ENCODE assay signal across 15 mouse cellular contexts in genomic region chr2:172854136-172854535, GRCm38 (mm10).
DNase-seq lines count a peak whose midpoint lies in the region; ATAC-seq and TF ChIP-seq lines count a peak whose summit lies in the region.
"Had no signal": no experiment of that assay in that cellular context is flagged by ENCODE, and none has a peak within 500 bp of the region (broad histone marks: within the 10 kb centered on the region; RNA-seq: fewer than 3 reads in every experiment).

No protein-coding gene starts in this region.

- no peak overlapping the region for H3K4me2 ChIP-seq in hindbrain, postnatal 0 days (ENCODE audit: low read depth, low read length)
- H3K4me2 ChIP-seq in hindbrain, embryonic 11.5 days (replicated peaks; ENCODE audit: low read depth, low read length), result no peak overlapping the region
- H3K4me2 ChIP-seq: forebrain, embryonic 12.5 days; liver, embryonic 15.5 days had no signal

- H3K36me3 ChIP-seq in hindbrain, postnatal 0 days (ENCODE audit: insufficient read depth, low read length), result no peaks in the 10 kb centered on the region
- no peaks in the 10 kb centered on the region for H3K36me3 ChIP-seq in hindbrain, embryonic 11.5 days (ENCODE audit: control insufficient read depth, insufficient read depth, low read length)
- H3K36me3 ChIP-seq: forebrain, embryonic 12.5 days; liver, embryonic 15.5 days had no signal

- no peaks in the 10 kb centered on the region for H3K4me1 ChIP-seq in hindbrain, postnatal 0 days (ENCODE audit: insufficient read depth, low read length)
- H3K4me1 ChIP-seq in hindbrain, embryonic 11.5 days (replicated peaks; ENCODE audit: control insufficient read depth, insufficient read depth, low read length), result no peaks in the 10 kb centered on the region
- H3K4me1 ChIP-seq: liver, embryonic 15.5 days; megakaryocyte, embryonic 14.5 days had no signal

- no peak overlapping the region for H3K9ac ChIP-seq in hindbrain, postnatal 0 days (replicated peaks; ENCODE audit: low read length)
- H3K9ac ChIP-seq in hindbrain, embryonic 11.5 days (ENCODE audit: low read depth, low read length), result no peak overlapping the region
- H3K9ac ChIP-seq: forebrain, embryonic 12.5 days; liver, embryonic 15.5 days had no signal

- peak; percentile 42 for DNase-seq in hindbrain, postnatal 0 days (ENCODE audit: low spot score)
- no peak for DNase-seq in hindbrain, embryonic 11.5 days (ENCODE audit: low spot score)
- DNase-seq in 3T3-L1 (ENCODE audit: low read depth, low spot score), result peak; percentile 64
- DNase-seq in adipocyte (ENCODE audit: low spot score), result peak; percentile 20
- peak; percentile 44 for DNase-seq in heart, adult 8-10 months (ENCODE audit: low spot score)
- DNase-seq in natural killer cell, adult 2 months (ENCODE audit: low spot score in 2 of 2), result no peak
- no peak for DNase-seq in thymus, postnatal 0 days (ENCODE audit: low spot score)
- DNase-seq: gastrocnemius, postnatal 36 days; layer of hippocampus, postnatal 36 days; thymus, adult 18-20 months had no signal

- H3K27ac ChIP-seq in hindbrain, postnatal 0 days, result no peak overlapping the region
- H3K27ac ChIP-seq in hindbrain, embryonic 11.5 days (ENCODE audit: low read depth, low read length), result no peak overlapping the region
- H3K27ac ChIP-seq: forebrain, embryonic 12.5 days; liver, embryonic 15.5 days had no signal

- H3K9me3 ChIP-seq in hindbrain, postnatal 0 days (ENCODE audit: low read length), result no peaks in the 10 kb centered on the region
- no peaks in the 10 kb centered on the region for H3K9me3 ChIP-seq in hindbrain, embryonic 11.5 days (ENCODE audit: control insufficient read depth, low read length)
- H3K9me3 ChIP-seq: forebrain, embryonic 12.5 days; liver, embryonic 15.5 days had no signal

- TF ChIP-seq CTCF in hindbrain, postnatal 0 days (IDR thresholded peaks at IDR 0.05; ENCODE audit: low read depth), result no peak

- WGBS in hindbrain, postnatal 0 days, result 23% methylated on average over 2 of the region's 2 CpGs
- 84% methylated on average over 2 of the region's 2 CpGs for WGBS in hindbrain, embryonic 11.5 days

- H3K4me3 ChIP-seq in hindbrain, postnatal 0 days (ENCODE audit: low read length), result no peak overlapping the region
- no peak overlapping the region for H3K4me3 ChIP-seq in hindbrain, embryonic 11.5 days (ENCODE audit: low read depth, low read length)
- H3K4me3 ChIP-seq: forebrain, embryonic 12.5 days; liver, embryonic 15.5 days; megakaryocyte, embryonic 14.5 days had no signal

- H3K27me3 ChIP-seq in hindbrain, postnatal 0 days (ENCODE audit: insufficient read depth, low read length), result no peaks in the 10 kb centered on the region
- no peaks in the 10 kb centered on the region for H3K27me3 ChIP-seq in hindbrain, embryonic 11.5 days (ENCODE audit: control insufficient read depth, insufficient read depth, low read length)
- H3K27me3 ChIP-seq: forebrain, embryonic 12.5 days; liver, embryonic 15.5 days had no signal

- peak; percentile 57; the same call in 1 of the 2 replicates for ATAC-seq in hindbrain, postnatal 0 days
- no peak for ATAC-seq in hindbrain, embryonic 11.5 days (ENCODE audit: low FRiP score)
- ATAC-seq: activated CD4-positive, CD25-positive, alpha-beta regulatory T cell, adult 4 months; intestine, embryonic 16.5 days had no signal

Comparison
In these comparisons a context has a peak if more than half of its experiments do, and no peak if none do; other contexts are left out.
1. DNase-seq: peak in hindbrain, postnatal 0 days (single experiment), 3T3-L1 (single experiment), adipocyte (single experiment) and heart, adult 8-10 months (single experiment); none in hindbrain, embryonic 11.5 days (single experiment), natural killer cell, adult 2 months (0 of 2) and thymus, postnatal 0 days (single experiment).